Mouse (Mus musculus) megakaryocyte, embryonic 14.5 days (primary cell): ENCODE measurements around the gene Krt81.

Experiments
- FLI1 ChIP-seq: IDR thresholded peaks from 2 replicates; pipeline ENCODE4 v1.6.1; 2012; ENCODE audit warnings: low read length, inconsistent platforms, mixed read lengths
- GATA1 ChIP-seq: IDR thresholded peaks from 3 replicates; pipeline ENCODE4 v1.6.1; 2012; ENCODE audit warnings: mixed read lengths, low read length, inconsistent platforms, borderline replicate concordance

GRCm38 (mm10) chr15:101508247-101508646 is 44.7 kb upstream of the Krt81 start:
- TF ChIP-seq GATA1 (no peak), FLI1 (no peak)
